Mouse (Mus musculus) forebrain, embryonic 11.5 days (tissue): ENCODE measurements at regions not wholly inside any gene's neighbourhood (a gene's known extent, or its start where the extent isn't known, plus 50 kb on each side); places are given as distances from the start of the nearest gene placed in this dataset. TPM values are rescaled to one million over a fixed set of nuclear protein-coding genes. Genes with fewer than 3 reads are reported as not detected.

Experiments used
- microRNA-seq: library from miRNA; unstranded; fragments of <30 nt; microRNA quantifications from one replicate; pipeline ENCODE4, GENCODE M21; 2016; ENCODE audit not compliant: insufficient number of aligned reads

Small RNA genes lying in the stretch of these regions (microRNA-seq; reads per million reads assigned to microRNA genes)
- gene Gm24710: not detected
